Mouse (Mus musculus) embryonic fibroblast, embryonic 13.5 days (primary cell): Measurements from ENCODE around the gene Hspa1l.

ENCODE experiments used
- CTCF ChIP-seq: IDR thresholded peaks from 2 replicates; pipeline ENCODE4 v1.5.1; 2011; ENCODE audit warnings: mild to moderate bottlenecking, control low read depth, low read length, moderate library complexity, borderline replicate concordance; ENCODE audit not compliant: insufficient read depth
- POLR2A ChIP-seq: IDR thresholded peaks from 2 replicates; pipeline ENCODE4 v1.6.1; 2011; ENCODE audit warnings: low read depth, mild to moderate bottlenecking, control low read depth, low read length, moderate library complexity

- TF ChIP-seq POLR2A (no peak), CTCF (no peak)
These were observed 37.7 kb upstream of the Hspa1l start for GRCm38 (mm10) chr17:34934830-34935229.
